Mouse (Mus musculus): ENCODE results near the gene Nek11. TPM values are rescaled to one million over a fixed set of nuclear protein-coding genes. Genes with fewer than 3 reads are reported as not detected.

Gene Nek11
- polyA plus RNA-seq (2015; fragmentation: Illumina TruSeq; extraction: RNeasy Lipid Tissue Mini Kit (QIAGEN cat#74804); ENCODE audit: insufficient read depth, low replicate concordance), result not detected

DNA sequence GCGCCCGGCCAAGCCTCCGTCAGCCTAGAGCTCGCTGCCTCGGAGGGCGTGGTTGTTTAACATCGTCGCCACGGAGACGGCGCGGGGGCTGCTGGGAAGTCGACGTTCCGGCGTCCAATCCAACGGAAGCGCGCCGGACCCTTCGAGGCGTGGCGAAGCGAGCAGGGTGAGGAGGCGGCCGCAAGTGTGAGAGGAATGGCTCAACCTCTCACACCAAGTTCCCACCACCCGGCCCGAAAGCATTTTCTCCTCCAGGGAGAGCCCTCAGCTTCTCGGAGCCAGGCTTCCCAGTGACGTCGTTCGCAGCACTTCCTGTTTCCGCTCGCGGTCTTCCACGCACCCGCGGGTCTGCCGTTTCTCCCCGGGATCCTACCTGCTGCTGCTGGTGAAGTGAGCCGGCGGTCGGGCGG lies at the start of gene Nek11, which contains the start of gene Aste1:
TSS of gene Nek11 (minus strand) at position 307 of the 410 bp plus-strand sequence.
TSS of gene Aste1 (plus strand) at position 175 of the 410 bp plus-strand sequence.

DNA sequence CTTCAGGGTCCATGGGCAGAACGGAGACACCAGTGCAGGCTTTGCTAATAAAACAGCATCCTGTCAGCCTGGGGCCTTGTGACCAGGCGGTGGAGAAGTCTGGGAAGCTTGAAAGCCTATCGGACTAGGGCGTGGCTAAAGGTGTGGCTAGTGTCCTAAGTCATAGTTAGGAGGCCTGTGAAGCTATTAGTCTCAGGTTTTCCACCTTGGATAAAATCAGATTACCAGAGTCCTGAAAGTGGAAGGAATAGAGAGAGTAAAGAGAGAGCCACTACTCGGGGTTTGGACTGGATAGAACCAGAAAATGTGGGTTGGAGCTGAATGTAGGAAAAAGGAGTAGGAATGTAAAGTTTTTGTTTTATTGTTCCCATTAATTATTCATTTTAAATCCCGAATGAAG lies 250.3 kb downstream of the Nek11 start, which contains the start of gene 1700080E11Rik:
TSS of gene 1700080E11Rik (minus strand) at position 101 of the 400 bp plus-strand sequence.

GRCm38 (mm10) chr9:105131253-105132001 lies 263.9 kb downstream of the Nek11 start, which contains the start of gene Nudt16:
Gene Nudt16 (minus strand): TSS chr9:105131824.

Other genes starting within 250 kb of the Nek11 start
- gene Aste1, start 132 bp downstream of the Nek11 start, polyA plus RNA-seq (2015; fragmentation: Illumina TruSeq; extraction: RNeasy Lipid Tissue Mini Kit (QIAGEN cat#74804); ENCODE audit: insufficient read depth, low replicate concordance), result 19.4 TPM
- 109 TPM for gene Atp2c1, start 131.8 kb upstream of the Nek11 start, polyA plus RNA-seq (2015; fragmentation: Illumina TruSeq; extraction: RNeasy Lipid Tissue Mini Kit (QIAGEN cat#74804); ENCODE audit: insufficient read depth, low replicate concordance)
- gene Pik3r4, start 247.5 kb upstream of the Nek11 start, polyA plus RNA-seq (2015; fragmentation: Illumina TruSeq; extraction: RNeasy Lipid Tissue Mini Kit (QIAGEN cat#74804); ENCODE audit: insufficient read depth, low replicate concordance), result 88.2 TPM

Data from spleen, adult 10 weeks (tissue).